Mouse (Mus musculus): ENCODE measurements around the gene Cdkn3.
"Not testable (repeated sequence)": the region's sequence is repeated elsewhere in the genome, so short reads cannot be mapped to it uniquely, and the experiment has no call there.

Cdkn3 gene

GRCm38 (mm10) chr14:46760355-46761029, at the start of gene Cdkn3:
Gene Cdkn3, plus strand, starts transcription at chr14:46760541.
- DNase-seq (ENCODE audit: low spot score in 2 of 2): peak; percentile 48 to 80

- no peak for DNase-seq (ENCODE audit: low spot score in 2 of 2)
These were observed 41.8 kb upstream of the Cdkn3 start for GRCm38 (mm10) chr14:46718483-46718922.

- DNase-seq (ENCODE audit: low spot score in 2 of 2): peak in 1 of 2 experiments; percentile 45
These were observed 38.3 kb upstream of the Cdkn3 start for GRCm38 (mm10) chr14:46722031-46722430.

GRCm38 (mm10) chr14:46723828-46724227, 36.5 kb upstream of the Cdkn3 start:
- DNase-seq (ENCODE audit: low spot score in 2 of 2): no peak

GRCm38 (mm10) chr14:46724941-46725340, 35.4 kb upstream of the Cdkn3 start:
- no peak for DNase-seq (ENCODE audit: low spot score in 2 of 2)

- peak in 1 of 2 experiments; percentile 29 for DNase-seq (ENCODE audit: low spot score in 2 of 2)
These were observed 34.6 kb upstream of the Cdkn3 start for GRCm38 (mm10) chr14:46725743-46726142.

GRCm38 (mm10) chr14:46734262-46734661, 26.1 kb upstream of the Cdkn3 start:
- DNase-seq (ENCODE audit: low spot score in 2 of 2): no peak

- no peak for DNase-seq (ENCODE audit: low spot score in 2 of 2)
These were observed 25.4 kb upstream of the Cdkn3 start for GRCm38 (mm10) chr14:46734761-46735455.

GRCm38 (mm10) chr14:46736366-46736765, 24.0 kb upstream of the Cdkn3 start:
- DNase-seq (ENCODE audit: low spot score in 2 of 2): no peak

- DNase-seq (ENCODE audit: low spot score in 2 of 2): not testable (repeated sequence)
These were observed 23.0 kb upstream of the Cdkn3 start for GRCm38 (mm10) chr14:46737346-46737745.

GRCm38 (mm10) chr14:46742674-46743073, 17.7 kb upstream of the Cdkn3 start:
- DNase-seq (ENCODE audit: low spot score in 2 of 2): no peak

- DNase-seq (ENCODE audit: low spot score in 2 of 2): no peak
These were observed 14.9 kb upstream of the Cdkn3 start for GRCm38 (mm10) chr14:46745413-46745812.

GRCm38 (mm10) chr14:46754371-46754770, 6.0 kb upstream of the Cdkn3 start:
- DNase-seq (ENCODE audit: low spot score in 2 of 2): not testable (repeated sequence)

- no peak for DNase-seq (ENCODE audit: low spot score in 2 of 2)
These were observed 4.5 kb upstream of the Cdkn3 start for GRCm38 (mm10) chr14:46755851-46756250.

- no peak for DNase-seq (ENCODE audit: low spot score in 2 of 2)
These were observed 2.6 kb upstream of the Cdkn3 start for GRCm38 (mm10) chr14:46757736-46758135.

GRCm38 (mm10) chr14:46759970-46760354, 379 bp upstream of the Cdkn3 start:
- DNase-seq (ENCODE audit: low spot score in 2 of 2): no peak

- DNase-seq (ENCODE audit: low spot score in 2 of 2): no peak
These were observed 845 bp downstream of the Cdkn3 start for GRCm38 (mm10) chr14:46761186-46761585.

GRCm38 (mm10) chr14:46767116-46767515, 6.8 kb downstream of the Cdkn3 start:
- no peak for DNase-seq (ENCODE audit: low spot score in 2 of 2)

- no peak for DNase-seq (ENCODE audit: low spot score in 2 of 2)
These were observed 9.7 kb downstream of the Cdkn3 start for GRCm38 (mm10) chr14:46770036-46770435.

GRCm38 (mm10) chr14:46778756-46779155, 18.4 kb downstream of the Cdkn3 start:
- no peak for DNase-seq (ENCODE audit: low spot score in 2 of 2)

GRCm38 (mm10) chr14:46779217-46779616, 18.9 kb downstream of the Cdkn3 start:
- DNase-seq (ENCODE audit: low spot score in 2 of 2): no peak

GRCm38 (mm10) chr14:46781086-46781485, 20.7 kb downstream of the Cdkn3 start:
- DNase-seq (ENCODE audit: low spot score in 2 of 2): no peak

GRCm38 (mm10) chr14:46782187-46782828, 22.0 kb downstream of the Cdkn3 start:
- no peak for DNase-seq (ENCODE audit: low spot score in 2 of 2)
